7 mouse cellular contexts compared by ENCODE assay signal in genomic region chr4:57637636-57638386, GRCm38 (mm10).
DNase-seq lines count a peak whose midpoint lies in the region; ATAC-seq lines count a peak whose summit lies in the region.

No protein-coding gene starts in this region.

- peak overlapping the region; percentile 43 for H3K4me3 ChIP-seq in forebrain, embryonic 10.5 days
- peak overlapping the region; percentile 27 for H3K4me3 ChIP-seq in midbrain, embryonic 12.5 days

- H3K27ac ChIP-seq in forebrain, embryonic 10.5 days = peak overlapping the region; percentile 56; the same call in 1 of the 2 replicates
- no peak overlapping the region for H3K27ac ChIP-seq in midbrain, embryonic 12.5 days (replicated peaks)

- H3K27me3 ChIP-seq in forebrain, embryonic 10.5 days (ENCODE audit: poor library complexity, severe bottlenecking) = 0 out of 2 replicates have a peak, but pooled peaks cover 6% of the 10 kb centered on the region
- no peaks in the 10 kb centered on the region; the same call in 1 of the 2 replicates for H3K27me3 ChIP-seq in midbrain, embryonic 12.5 days

- peak; percentile 17 for DNase-seq in thymus, postnatal 25 days
- no peak for DNase-seq in thymus, postnatal 0 days (ENCODE audit: low spot score)
- no peak for DNase-seq in forebrain, embryonic 10.5 days (ENCODE audit: extremely low spot score, low spot score)
- peak; percentile 26 to 44 for DNase-seq in kidney, postnatal 4 days
- no peak for DNase-seq in T-cell, adult 2 months (ENCODE audit: low spot score)
- DNase-seq in MN1 (ENCODE audit: low spot score) = no peak

- H3K4me2 ChIP-seq in midbrain, embryonic 12.5 days (replicated peaks) = peak overlapping the region; percentile 49

- H3K9me3 ChIP-seq in forebrain, embryonic 10.5 days = no peaks in the 10 kb centered on the region
- no peaks in the 10 kb centered on the region for H3K9me3 ChIP-seq in midbrain, embryonic 12.5 days

- peak; percentile 52; the same call in 1 of the 2 replicates for ATAC-seq in midbrain, embryonic 12.5 days (ENCODE audit: low FRiP score, low read depth)

- 37% methylated on average over 24 of the region's 24 CpGs for WGBS in forebrain, embryonic 10.5 days
- WGBS in midbrain, embryonic 12.5 days = 45% methylated on average over 24 of the region's 24 CpGs

- H3K9ac ChIP-seq in midbrain, embryonic 12.5 days (replicated peaks) = no peak overlapping the region

- H3K36me3 ChIP-seq in forebrain, embryonic 10.5 days (replicated peaks) = no peaks in the 10 kb centered on the region
- H3K36me3 ChIP-seq in midbrain, embryonic 12.5 days = no peaks in the 10 kb centered on the region

- peaks cover 26% of the 10 kb centered on the region for H3K4me1 ChIP-seq in forebrain, embryonic 10.5 days
- H3K4me1 ChIP-seq in midbrain, embryonic 12.5 days = peaks cover 17% of the 10 kb centered on the region; the same call in 1 of the 2 replicates

Comparison
In these comparisons a context has a peak if more than half of its experiments do, and no peak if none do; other contexts are left out.
1. DNase-seq: peak in thymus, postnatal 25 days (single experiment) and kidney, postnatal 4 days (2 of 2); none in thymus, postnatal 0 days (single experiment), forebrain, embryonic 10.5 days (single experiment), T-cell, adult 2 months (single experiment) and MN1 (single experiment).